Mouse (Mus musculus) T-helper 2 cell (primary cell): ENCODE results near the gene Agpat1.

Experiments
- in situ Hi-C: fragments of 300-600 bp; cut with MboI, MseI; formaldehyde crosslinking; loops from one replicate; pipeline ENCODE4 v1.15.1; 2025; ENCODE audit warnings: high pct_unique_total_duplicates

The Agpat1 gene

DNA sequence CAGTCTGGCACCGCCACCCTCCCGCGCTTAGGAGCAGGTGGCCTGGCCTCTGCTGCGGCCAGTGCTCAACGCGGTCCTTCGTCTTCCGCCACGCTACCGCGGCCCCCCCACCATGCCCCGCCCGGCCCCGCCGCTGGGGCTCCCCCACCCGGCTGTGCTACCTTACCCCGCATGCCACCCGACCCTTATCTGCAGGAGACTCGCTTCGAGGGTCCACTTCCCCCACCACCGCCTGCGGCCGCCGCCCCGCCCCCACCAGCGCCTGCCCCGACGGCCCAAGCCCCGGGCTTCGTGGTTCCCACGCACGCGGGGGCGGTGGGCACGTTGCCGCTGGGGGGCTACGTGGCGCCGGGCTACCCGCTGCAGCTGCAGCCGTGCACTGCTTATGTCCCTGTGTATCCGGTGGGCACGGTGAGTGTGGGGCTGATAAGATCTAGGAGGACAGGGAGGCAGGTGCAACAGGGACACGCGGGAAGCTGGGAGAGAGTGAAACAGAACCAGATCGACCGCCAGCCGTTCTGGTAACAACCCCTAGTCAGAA is 26.8 kb downstream of the Agpat1 start:
- in situ Hi-C loops = loop anchor here (10.0 kb wide), 1 partner anchor 1086 kb away; no protein-coding TSS in a partner anchor

DNA sequence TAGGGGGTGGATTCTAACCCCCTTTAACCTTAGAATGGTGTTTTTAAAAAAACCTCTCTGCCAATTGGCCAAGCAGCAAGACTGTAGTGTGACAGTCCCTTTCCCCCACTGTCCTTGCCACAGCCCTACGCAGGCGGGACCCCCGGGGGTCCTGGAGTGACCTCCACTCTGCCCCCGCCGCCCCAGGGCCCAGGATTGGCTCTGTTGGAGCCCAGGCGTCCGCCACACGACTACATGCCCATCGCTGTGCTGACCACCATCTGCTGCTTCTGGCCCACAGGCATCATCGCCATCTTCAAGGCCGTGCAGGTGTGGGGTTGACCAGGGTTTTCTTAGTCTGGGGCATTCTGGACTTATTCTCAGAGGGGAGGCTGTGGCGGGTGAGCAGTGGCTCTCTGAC is 27.6 kb downstream of the Agpat1 start:
- in situ Hi-C loops = loop anchor here (10.0 kb wide), 1 partner anchor 1087 kb away; no protein-coding TSS in a partner anchor

GRCm38 (mm10) chr17:34632261-34632691 is 28.2 kb downstream of the Agpat1 start:
- in situ Hi-C loops = loop anchor here (10.0 kb wide), 1 partner anchor 1087 kb away; no protein-coding TSS in a partner anchor

DNA sequence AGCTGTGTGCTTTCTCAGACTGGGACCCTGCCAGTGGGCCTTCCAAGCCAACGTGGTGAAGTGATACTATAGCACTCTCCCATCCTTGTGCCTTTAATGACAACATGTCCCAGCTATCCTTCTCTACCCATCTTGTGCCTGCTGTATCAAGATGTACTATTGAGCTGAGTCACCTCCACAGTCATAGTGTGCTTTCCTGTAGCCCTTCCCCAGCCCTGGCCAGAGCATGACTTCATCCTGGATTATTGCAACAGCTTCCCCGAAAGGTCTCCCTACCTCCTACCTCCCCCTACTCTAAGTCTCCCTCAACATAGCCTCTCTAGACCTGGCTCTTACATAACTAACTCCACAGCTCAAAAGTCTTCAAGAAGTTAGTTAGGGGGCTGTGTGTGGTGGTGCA is 31.6 kb downstream of the Agpat1 start:
- in situ Hi-C loops = loop anchor here (10.0 kb wide), 1 partner anchor 1091 kb away; no protein-coding TSS in a partner anchor

DNA sequence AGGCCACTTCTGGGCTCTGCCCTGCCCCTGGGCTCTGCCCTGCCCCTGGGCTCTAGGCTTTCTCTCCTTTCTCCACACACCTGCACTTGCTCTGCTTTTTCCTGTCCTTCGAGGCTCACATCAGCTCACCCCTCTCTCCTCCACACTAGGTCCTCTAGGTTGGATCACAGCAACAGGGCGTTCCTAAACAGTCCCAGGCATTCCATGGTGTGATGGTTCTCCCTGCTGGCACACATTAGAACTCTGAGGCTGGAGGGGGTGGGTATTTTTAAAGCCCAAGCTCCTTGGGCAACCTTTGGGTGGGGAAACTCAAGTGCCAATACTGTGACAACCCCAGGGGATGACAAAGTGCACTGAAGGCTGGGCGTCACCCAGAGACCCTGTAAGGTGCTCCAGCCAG is 33.4 kb downstream of the Agpat1 start:
- in situ Hi-C loops = loop anchor here (10.0 kb wide), 1 partner anchor 1093 kb away; no protein-coding TSS in a partner anchor

- in situ Hi-C loops = loop anchor here (10.0 kb wide), 1 partner anchor 1095 kb away; no protein-coding TSS in a partner anchor
These were observed 35.6 kb downstream of the Agpat1 start for GRCm38 (mm10) chr17:34639461-34640255.

GRCm38 (mm10) chr17:34640778-34641601 is 36.9 kb downstream of the Agpat1 start:
- in situ Hi-C loops = no loop called here

DNA sequence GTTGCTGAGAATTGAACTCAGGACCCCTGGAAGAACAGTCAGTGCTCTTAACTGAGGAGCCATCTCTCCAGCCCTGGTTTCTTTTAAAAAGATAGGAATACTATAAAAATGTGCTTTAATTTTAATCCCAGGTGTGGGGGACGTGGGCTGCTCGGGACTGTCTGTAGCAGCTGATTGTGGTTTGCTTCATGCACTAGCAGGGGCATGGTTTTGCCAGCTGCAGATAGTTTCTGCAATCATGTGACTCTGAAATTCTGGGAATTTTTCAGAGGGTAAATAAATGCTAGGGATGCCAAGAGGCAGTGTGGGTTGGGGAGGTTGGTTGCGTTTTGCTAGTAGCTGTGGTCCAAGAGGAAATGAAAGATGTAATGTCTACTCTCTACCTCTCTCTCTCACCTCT is 37.9 kb downstream of the Agpat1 start:
- in situ Hi-C loops = no loop called here

DNA sequence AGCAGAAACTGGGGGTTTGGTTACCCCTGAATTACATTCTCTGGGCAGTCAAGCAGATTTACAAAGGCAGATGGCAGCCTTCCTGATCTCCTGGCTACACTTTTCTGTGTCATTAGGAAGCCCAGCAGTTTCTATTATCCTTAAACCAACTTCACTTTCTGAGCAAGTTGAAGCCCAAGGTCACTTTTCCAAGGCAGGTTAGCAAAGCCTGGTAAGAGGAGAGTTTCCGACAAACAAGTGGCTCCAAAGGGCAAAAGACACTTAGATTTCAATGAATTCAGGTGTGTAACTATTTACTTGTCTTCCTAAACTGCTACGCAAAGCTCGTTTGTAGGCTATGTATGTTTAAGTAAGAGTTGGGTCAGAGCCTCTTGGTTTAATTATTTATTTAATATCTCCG is 39.3 kb downstream of the Agpat1 start:
- in situ Hi-C loops = no loop called here

DNA sequence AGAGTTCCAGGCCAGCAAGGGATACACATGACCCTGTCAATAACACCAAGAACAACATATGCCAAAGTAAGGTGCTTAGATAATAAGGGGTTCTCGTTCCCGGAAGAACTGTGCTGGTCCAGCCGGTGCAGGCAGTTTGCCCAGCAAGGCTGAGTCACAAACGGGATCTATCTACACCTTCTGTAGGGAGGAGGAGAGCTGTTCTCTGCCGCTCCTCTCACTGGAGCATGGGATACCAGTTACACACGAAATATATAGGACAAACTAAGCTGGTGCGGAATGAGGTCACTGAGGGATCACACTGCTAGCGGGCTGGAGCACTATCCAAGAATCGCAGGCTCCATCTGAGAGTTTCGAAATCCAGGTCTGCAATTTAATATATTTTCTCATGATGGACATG is 39.9 kb downstream of the Agpat1 start:
- in situ Hi-C loops = no loop called here

DNA sequence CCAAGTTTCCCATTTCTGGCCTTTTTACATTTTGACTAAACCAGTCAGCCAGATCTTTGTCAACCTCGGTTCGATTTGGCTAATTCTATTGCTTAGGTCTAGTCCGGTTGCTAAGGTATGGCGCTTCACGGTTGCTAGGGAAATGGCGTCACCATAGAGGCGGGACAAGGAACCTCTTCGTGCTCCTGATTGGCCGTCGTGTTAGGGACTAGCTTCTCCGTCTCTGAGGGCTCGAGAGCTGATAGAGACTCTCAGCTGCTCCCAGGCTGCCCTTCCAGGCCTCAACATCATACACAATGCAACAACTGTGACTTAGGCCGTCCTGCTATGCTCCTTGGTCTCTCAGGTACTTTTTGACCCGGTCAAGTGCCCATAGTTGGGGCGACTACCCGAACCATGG is 40.5 kb downstream of the Agpat1 start, which contains the start of gene Fkbpl:
Gene Fkbpl, plus strand, starts transcription at position 157 of the 400 bp plus-strand sequence.
- in situ Hi-C loops = no loop called here

GRCm38 (mm10) chr17:34645256-34645829 is 41.3 kb downstream of the Agpat1 start:
- in situ Hi-C loops = no loop called here

GRCm38 (mm10) chr17:34645831-34646511 is 41.9 kb downstream of the Agpat1 start:
- in situ Hi-C loops = no loop called here

DNA sequence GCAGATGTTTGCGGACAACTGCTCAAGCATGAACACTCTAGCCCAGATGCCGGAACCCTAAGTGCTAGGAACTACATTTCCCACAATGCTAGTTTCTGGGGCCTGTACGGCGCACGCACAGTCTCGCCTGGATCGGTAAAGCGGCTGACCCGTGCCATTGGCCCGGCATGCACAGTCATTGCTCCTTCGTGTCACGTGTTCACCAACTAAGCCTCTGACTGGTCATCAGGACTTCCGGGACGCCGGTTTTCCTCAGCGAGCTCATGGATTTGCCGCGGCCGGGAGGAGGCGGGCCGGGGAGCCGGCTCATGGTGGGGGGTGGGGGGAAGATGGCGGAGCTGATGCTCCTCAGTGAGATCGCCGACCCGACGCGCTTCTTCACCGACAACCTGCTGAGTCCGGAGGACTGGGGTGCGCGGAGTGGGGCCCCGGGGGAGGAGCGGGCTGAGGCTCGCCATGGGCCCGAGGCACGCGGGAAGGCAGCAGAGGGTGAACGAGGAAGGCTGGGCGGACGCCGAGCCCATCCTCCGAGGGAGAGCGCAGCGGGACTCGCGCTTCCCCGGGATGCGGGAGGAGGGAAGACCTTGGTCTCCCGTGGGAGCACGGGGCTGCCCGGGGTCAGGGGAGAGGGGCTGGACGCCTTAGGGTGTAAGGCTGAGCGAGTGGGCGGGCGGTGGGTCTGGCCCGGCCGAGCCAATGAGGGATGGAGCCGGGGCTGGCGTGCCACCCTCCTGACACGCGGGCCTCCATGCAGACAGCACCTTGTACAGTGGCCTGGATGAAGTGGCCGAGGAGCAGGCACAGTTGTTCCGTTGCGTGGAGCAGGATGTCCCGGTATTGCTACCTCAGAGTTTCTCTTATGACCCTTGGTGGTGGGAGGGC is 43.1 kb downstream of the Agpat1 start, which contains the start of gene Atf6b:
Gene Atf6b, plus strand, starts transcription at position 241 of the 882 bp plus-strand sequence.
- in situ Hi-C loops = no loop called here

GRCm38 (mm10) chr17:34648141-34648890 is 44.3 kb downstream of the Agpat1 start:
- in situ Hi-C loops = no loop called here

GRCm38 (mm10) chr17:34649106-34649864 is 45.2 kb downstream of the Agpat1 start:
- in situ Hi-C loops = no loop called here

DNA sequence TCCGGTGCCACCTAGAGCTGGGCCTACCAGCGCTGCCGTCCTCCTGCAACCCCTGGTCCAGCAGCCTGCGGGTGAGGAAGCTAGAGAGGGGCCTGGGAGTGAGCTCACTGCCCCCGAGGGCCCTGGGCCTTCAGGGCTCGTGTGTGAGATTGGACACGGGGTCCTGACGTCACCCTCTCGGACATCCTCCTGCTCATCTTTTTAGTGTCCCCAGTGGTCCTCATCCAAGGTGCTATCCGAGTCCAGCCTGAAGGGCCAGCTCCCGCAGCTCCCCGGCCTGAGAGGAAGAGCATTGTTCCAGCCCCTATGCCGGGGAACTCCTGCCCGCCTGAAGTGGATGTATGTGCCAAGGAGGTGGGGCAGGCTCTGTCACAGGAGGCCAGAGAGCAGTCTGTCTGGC is 46.7 kb downstream of the Agpat1 start:
- in situ Hi-C loops = no loop called here

GRCm38 (mm10) chr17:34651507-34652221 is 47.6 kb downstream of the Agpat1 start:
- in situ Hi-C loops = no loop called here
